Mouse (Mus musculus) heart, postnatal 0 days (tissue): ENCODE data around the gene Pik3c2g.

ENCODE experiments used
- CTCF ChIP-seq: IDR thresholded peaks from 2 replicates; pipeline ENCODE4 v1.5.1; 2016; ENCODE audit warnings: antibody characterized with exemption, control low read depth, low read depth
- EP300 ChIP-seq: IDR thresholded peaks from 2 replicates; pipeline ENCODE4 v1.6.1; 2016; ENCODE audit warnings: antibody characterized with exemption, low read depth

DNA sequence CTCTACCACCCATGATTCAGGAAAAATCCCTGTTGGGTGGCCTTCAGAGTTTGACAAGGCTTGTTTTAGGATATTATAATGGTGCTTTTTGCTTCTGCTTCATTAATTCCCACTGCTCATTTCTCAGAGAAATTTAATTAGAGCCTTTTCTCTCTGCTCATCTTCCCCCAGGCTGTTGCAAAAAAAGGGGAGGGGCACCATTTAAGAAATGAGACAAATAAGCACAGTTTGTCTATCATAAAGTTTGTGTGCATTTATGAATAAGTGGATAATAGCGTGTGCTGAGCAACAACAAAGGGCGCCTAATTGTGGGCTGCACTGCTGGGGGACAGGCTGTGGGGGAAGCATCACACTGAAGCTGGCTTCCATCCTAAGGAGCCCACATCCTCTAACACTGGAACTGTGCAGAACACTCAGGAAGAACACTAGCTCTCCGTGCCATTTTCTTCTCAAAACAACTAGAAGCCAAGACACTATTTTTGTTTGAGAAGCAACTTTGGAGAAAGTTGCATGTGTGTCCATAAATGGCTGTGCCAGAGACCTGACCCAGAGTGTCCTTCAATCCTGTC, 131.5 kb downstream of the Pik3c2g start:
- TF ChIP-seq CTCF, result no peak
- no peak for TF ChIP-seq EP300
